Mouse (Mus musculus): ENCODE results near the gene Iqcf1.

DNA sequence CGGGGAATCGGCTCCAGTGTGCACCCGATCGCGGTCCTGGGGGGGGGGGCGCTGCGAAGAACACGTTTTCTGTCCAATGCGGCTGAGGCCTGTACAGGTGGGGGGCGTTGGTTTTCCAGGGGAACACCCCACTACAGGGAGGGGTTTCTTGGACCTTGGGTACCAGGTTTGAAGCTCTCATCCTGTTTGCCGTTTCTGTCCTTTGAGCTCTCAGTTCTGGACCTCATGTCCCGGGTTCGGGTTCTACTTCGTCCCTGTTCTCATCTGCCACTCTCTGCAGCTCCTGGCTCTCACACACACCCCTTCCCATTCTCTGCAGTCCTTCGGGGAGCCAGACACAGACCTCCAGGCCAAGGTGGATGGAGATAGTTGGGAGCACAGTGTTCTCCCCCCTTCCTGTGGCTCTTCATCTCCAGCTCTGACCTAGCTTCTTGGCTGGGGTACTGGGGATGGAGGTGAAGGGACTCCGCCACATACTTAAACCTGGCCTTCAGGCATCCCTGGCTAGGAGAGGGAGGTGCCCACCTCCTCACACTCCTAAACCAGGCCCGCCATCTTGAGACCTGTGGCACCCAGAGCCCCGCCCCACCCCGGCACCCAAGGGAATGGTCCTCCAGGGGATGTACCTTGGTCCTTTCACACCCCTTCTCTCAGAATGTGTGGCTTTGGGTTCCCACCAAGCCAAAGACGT, 45.6 kb upstream of the Iqcf1 start:
- TF ChIP-seq CTCF (IDR thresholded peaks at IDR 0.05; ENCODE audit: borderline replicate concordance, insufficient read depth, low read depth, low read length) (no peak), POLR2A (IDR thresholded peaks at IDR 0.05; ENCODE audit: borderline replicate concordance, insufficient read depth, low read length) (no peak)

Measured in cerebellum, adult 2 months (tissue).